Mouse (Mus musculus): ENCODE results near the gene Olfr198.
"Not testable (repeated sequence)": the region's sequence is repeated elsewhere in the genome, so short reads cannot be mapped to it uniquely, and the experiment has no call there.

Olfr198 gene

GRCm38 (mm10) chr16:59203433-59203832 is at the start of gene Olfr198:
Gene Olfr198, minus strand, starts transcription at chr16:59203533.
- not testable (repeated sequence) for DNase-seq (ENCODE audit: low spot score)

DNA sequence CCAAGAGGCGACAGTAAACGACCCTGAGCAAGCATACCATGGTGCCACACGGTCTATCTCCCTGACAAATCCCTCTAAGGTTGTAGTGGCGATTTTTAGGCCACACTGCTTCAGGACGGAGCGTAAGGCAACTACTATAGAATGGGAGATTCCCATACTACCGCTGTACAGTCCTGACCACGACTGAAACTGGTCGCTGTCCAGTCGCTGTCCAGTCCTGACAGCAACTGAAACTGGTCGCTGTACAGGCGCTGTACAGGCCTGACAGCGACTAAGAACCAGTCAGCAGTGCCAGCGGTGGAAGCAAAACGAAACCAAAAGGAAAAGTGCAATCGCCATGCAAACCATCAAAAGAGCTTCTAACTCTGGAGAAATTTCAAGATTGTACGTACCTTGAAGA is 46.4 kb upstream of the Olfr198 start:
- DNase-seq (ENCODE audit: low spot score) = no peak

DNA sequence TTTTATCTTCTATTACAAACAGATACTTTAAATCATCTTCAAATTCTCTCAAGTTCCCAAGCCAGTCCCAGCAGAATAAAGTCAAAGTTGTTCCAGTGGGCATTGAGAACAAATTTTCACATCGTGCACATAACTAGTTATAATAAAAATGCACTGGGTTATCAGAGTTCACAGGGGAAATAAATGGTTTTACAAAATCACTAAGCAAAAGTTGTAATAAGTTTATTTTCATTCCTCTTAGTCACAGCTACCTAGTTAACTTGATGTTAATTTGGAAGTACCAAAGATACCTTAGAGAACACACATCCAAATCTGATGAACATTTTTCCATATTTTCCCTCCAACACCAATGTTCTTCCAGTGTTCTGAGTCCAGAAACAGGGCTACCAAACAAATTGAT is 16.3 kb upstream of the Olfr198 start, which contains the start of gene Olfr199:
Olfr199 (minus strand) TSS at position 101 of the 400 bp plus-strand sequence.
- DNase-seq (ENCODE audit: low spot score) = not testable (repeated sequence)

GRCm38 (mm10) chr16:59217861-59218260 is 14.5 kb upstream of the Olfr198 start:
- not testable (repeated sequence) for DNase-seq (ENCODE audit: low spot score)

GRCm38 (mm10) chr16:59170354-59170753 is 33.0 kb downstream of the Olfr198 start, which contains the start of gene Olfr196:
Gene Olfr196, minus strand, starts transcription at chr16:59170454.
- no peak for DNase-seq (ENCODE audit: low spot score)

DNA sequence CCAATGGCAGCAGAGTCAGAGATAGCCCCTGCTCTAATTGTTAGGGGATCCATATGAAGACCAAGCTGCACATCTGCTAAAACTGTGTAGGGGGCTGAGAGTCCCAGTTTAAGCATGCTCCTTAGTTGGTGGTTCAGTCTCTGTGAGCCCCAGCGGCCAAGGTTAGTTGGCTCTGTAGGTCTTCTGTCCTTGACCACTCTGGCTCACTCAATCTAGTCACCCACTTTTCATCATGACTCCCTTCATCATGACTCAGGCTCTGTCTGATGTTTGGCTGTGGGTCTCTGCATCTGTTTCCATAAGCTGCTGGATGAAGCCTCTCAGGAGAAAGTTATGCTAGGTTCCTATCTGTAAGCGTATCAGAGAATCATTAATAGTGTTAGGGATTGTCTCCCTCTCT is 51.3 kb downstream of the Olfr198 start:
- DNase-seq (ENCODE audit: low spot score) = no peak
